In the genomic region with DNA sequence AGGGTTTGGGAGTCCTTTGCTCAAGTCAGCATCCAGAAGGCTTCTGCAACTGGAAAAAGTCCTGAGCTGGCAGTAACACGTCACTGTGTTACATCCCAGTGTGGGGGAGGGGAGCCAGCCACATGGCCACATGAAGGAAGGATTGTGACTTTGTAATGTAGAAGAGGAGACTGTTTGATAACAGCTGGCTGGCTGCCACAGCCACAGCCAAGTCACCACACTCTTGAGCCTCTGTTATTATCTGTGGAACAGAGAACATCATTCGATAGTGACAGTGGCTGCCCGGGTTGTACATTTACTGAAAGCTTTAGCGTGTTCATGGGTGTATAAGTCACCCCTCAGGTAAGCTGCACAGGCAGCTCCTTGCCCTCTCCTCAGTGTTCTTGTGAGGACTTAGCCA, we compare ENCODE assay signal across 9 mouse cellular contexts. TPM values are rescaled to one million over a fixed set of nuclear protein-coding genes. Genes with fewer than 3 reads are reported as not detected.
DNase-seq lines count a peak whose midpoint lies in the region; ATAC-seq and TF ChIP-seq lines count a peak whose summit lies in the region.
"Had no signal": no experiment of that assay in that cellular context is flagged by ENCODE, and none has a peak within 500 bp of the region (broad histone marks: within the 10 kb centered on the region; RNA-seq: fewer than 3 reads in every experiment).

No protein-coding gene starts in this region.

- no peak overlapping the region for H3K4me2 ChIP-seq in liver, embryonic 15.5 days
- H3K4me2 ChIP-seq: midbrain, embryonic 12.5 days had no signal

- no peaks in the 10 kb centered on the region for H3K9me3 ChIP-seq in liver, embryonic 15.5 days (replicated peaks)
- H3K9me3 ChIP-seq: midbrain, embryonic 12.5 days had no signal

- H3K9ac ChIP-seq in liver, embryonic 15.5 days = no peak overlapping the region
- H3K9ac ChIP-seq: midbrain, embryonic 12.5 days had no signal

- peak; percentile 27; the same call in 1 of the 2 replicates for ATAC-seq in liver, embryonic 15.5 days (ENCODE audit: insufficient read depth)

- TF ChIP-seq POLR2A in kidney, adult 2 months (IDR thresholded peaks at IDR 0.05; ENCODE audit: low read depth, low read length) = no peak
- no peak for TF ChIP-seq POLR2A in cerebellum, adult 2 months (IDR thresholded peaks at IDR 0.05; ENCODE audit: borderline replicate concordance, insufficient read depth, low read length)

- no peaks in the 10 kb centered on the region for H3K36me3 ChIP-seq in kidney, adult 2 months (ENCODE audit: control insufficient read depth, insufficient read depth, low read length)
- H3K36me3 ChIP-seq in liver, embryonic 15.5 days (replicated peaks) = no peaks in the 10 kb centered on the region

- WGBS in kidney, adult 2 months = 62% methylated on average over 4 of the region's 4 CpGs
- WGBS in cerebellum, adult 2 months = 38% methylated on average over 4 of the region's 4 CpGs
- 13% methylated on average over 4 of the region's 4 CpGs for WGBS in liver, embryonic 15.5 days (ENCODE audit: insufficient replicate concordance)

- no peak overlapping the region for H3K4me3 ChIP-seq in kidney, adult 2 months (ENCODE audit: insufficient read depth, low read depth, low read length)
- H3K4me3 ChIP-seq in cerebellum, adult 2 months (replicated peaks; ENCODE audit: insufficient read depth, low read depth, low read length) = no peak overlapping the region
- H3K4me3 ChIP-seq in liver, embryonic 15.5 days (replicated peaks) = no peak overlapping the region
- H3K4me3 ChIP-seq: midbrain, embryonic 12.5 days had no signal

- H3K27ac ChIP-seq in kidney, adult 2 months (ENCODE audit: insufficient read depth, low read depth, low read length) = no peak overlapping the region
- 0 out of 2 replicates have a peak overlapping the region, but pooled peaks have one; percentile 26 for H3K27ac ChIP-seq in cerebellum, adult 2 months (ENCODE audit: insufficient read depth, low read length)
- H3K27ac ChIP-seq in liver, embryonic 15.5 days (replicated peaks) = no peak overlapping the region
- H3K27ac ChIP-seq: midbrain, embryonic 12.5 days had no signal

- TF ChIP-seq CTCF in kidney, adult 2 months (conservative IDR thresholded peaks at IDR 0.05; ENCODE audit: insufficient read depth, insufficient read length, low read depth, low read length) = no peak
- no peak for TF ChIP-seq CTCF in cerebellum, adult 2 months (IDR thresholded peaks at IDR 0.05; ENCODE audit: borderline replicate concordance, insufficient read depth, low read depth, low read length)

- H3K4me1 ChIP-seq in kidney, adult 2 months (ENCODE audit: control insufficient read depth, insufficient read depth, low read length) = peaks cover 21% of the 10 kb centered on the region
- H3K4me1 ChIP-seq in cerebellum, adult 2 months (ENCODE audit: control insufficient read depth, insufficient read depth, low read length) = peaks cover 73% of the 10 kb centered on the region
- peaks cover 28% of the 10 kb centered on the region for H3K4me1 ChIP-seq in liver, embryonic 15.5 days (replicated peaks)

- no peaks in the 10 kb centered on the region for H3K27me3 ChIP-seq in kidney, adult 2 months (replicated peaks; ENCODE audit: control insufficient read depth, insufficient read depth, low read length)
- H3K27me3 ChIP-seq in cerebellum, adult 2 months (ENCODE audit: control insufficient read depth, insufficient read depth, low read length) = no peaks in the 10 kb centered on the region
- H3K27me3 ChIP-seq in liver, embryonic 15.5 days = no peaks in the 10 kb centered on the region
- H3K27me3 ChIP-seq: midbrain, embryonic 12.5 days had no signal

- DNase-seq in kidney, postnatal 25 days = peak; percentile 44 to 64
- no peak for DNase-seq in kidney, adult 2 months
- peak; percentile 86 for DNase-seq in MEL-GATA-1-ER (ENCODE audit: extremely low read depth, low read depth)
- DNase-seq in cerebellum, adult 2 months = peak in 1 of 2 experiments; percentile 53
- peak; percentile 61 to 73 for DNase-seq in spleen, postnatal 4 days (ENCODE audit: low spot score in 2 of 2)
- no peak for DNase-seq in urinary bladder, postnatal 14 days (ENCODE audit: low spot score)
- DNase-seq in embryo, embryonic 10.5 days (ENCODE audit: low spot score) = no peak

RNA-seq across cellular contexts. Expression of gene Sbk1, which starts 12.4 kb away (rescaled TPM):
- 29.2 and 31.5 TPM in 2 replicates for polyA plus RNA-seq in kidney, adult 2 months (2012; rRNA removed)
- 227 and 282 TPM in 2 replicates for polyA plus RNA-seq in cerebellum, adult 2 months (2012; rRNA removed)
- 1.5 and 1.8 TPM in 2 replicates for polyA plus RNA-seq in liver, embryonic 15.5 days (2015; fragmentation: Nextera tagmentation; extraction: Ambion mirVana)

Comparison
In these comparisons a context has a peak if more than half of its experiments do, and no peak if none do; other contexts are left out.
1. DNase-seq: peak in kidney, postnatal 25 days (2 of 2), MEL-GATA-1-ER (single experiment) and spleen, postnatal 4 days (2 of 2); none in kidney, adult 2 months (single experiment), urinary bladder, postnatal 14 days (single experiment) and embryo, embryonic 10.5 days (single experiment).
2. RNA of gene Sbk1, which starts 12.4 kb away (polyA plus RNA-seq): 227 to 282 TPM in cerebellum, adult 2 months and 29.2 to 31.5 TPM in kidney, adult 2 months; 1.5 to 1.8 TPM in liver, embryonic 15.5 days; every median in the first group is over 10 times any median in the second.